Mouse (Mus musculus) C2C12 (cell line): ENCODE measurements at regions not wholly inside any gene's neighbourhood (a gene's known extent, or its start where the extent isn't known, plus 50 kb on each side); places are given as distances from the start of the nearest gene placed in this dataset.

Experiments used
- CTCF ChIP-seq: IDR thresholded peaks from one replicate; pipeline ENCODE4 v1.5.1; 2011; ENCODE audit not compliant: control insufficient read depth, insufficient read depth, insufficient read length
- MAX ChIP-seq: IDR thresholded peaks from one replicate; pipeline ENCODE4 v1.6.1; 2011; ENCODE audit warnings: mild to moderate bottlenecking, control low read depth
- MYOD1 ChIP-seq: IDR thresholded peaks from one replicate; pipeline ENCODE4 v1.6.1; 2011; ENCODE audit warnings: low read depth; ENCODE audit not compliant: control insufficient read depth, insufficient read length
- MYOG ChIP-seq: IDR thresholded peaks from one replicate; pipeline ENCODE4 v1.6.1; 2011; ENCODE audit not compliant: control insufficient read depth, insufficient read length; ENCODE audit errors: extremely low read depth
- USF1 ChIP-seq: IDR thresholded peaks from one replicate; pipeline ENCODE4 v1.6.1; 2011; ENCODE audit warnings: low read depth, mild to moderate bottlenecking, control low read depth, moderate library complexity

DNA sequence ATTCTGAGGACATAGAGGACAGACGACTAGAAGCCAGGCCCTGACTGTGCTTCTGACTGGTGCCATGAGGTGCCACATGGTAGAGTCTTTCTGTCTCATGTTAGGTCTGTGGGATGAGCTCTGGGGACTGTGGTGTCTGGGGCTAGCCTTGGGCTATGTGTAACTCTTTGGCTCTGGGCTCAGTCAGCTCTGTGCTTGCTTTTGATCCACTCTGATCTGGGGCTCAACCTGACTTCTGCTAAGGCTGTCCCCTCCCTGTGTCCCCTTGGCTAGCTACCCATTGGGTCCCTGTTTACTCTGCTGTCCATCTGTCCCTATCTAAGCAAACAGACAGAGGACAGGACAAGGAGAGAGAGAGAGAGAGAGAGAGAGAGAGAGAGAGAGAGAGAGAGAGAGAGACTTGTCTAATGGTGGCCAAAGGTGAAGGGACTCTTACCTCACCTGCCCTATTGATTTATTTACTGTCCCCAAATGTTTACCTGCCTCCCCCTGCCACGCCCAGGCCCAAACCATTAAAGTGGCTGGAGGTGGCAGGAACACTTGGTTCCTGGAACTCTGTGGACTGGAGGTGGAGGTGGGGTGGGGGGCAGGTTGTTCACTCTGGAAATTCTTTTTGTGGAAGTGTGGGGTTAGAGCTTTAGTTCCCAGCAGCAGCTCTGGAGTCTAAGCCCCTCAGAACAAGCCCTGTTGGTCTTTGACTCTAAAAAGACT lies 51.4 kb upstream of the Rxra start:
- TF ChIP-seq CTCF (no peak), MAX (no peak), MYOG (no peak), USF1 (no peak), MYOD1 (no peak)
